Mouse (Mus musculus) activated CD4-positive, CD25-positive, alpha-beta regulatory T cell, adult 4 months (primary cell): ENCODE data around the gene Cd248. TPM values are rescaled to one million over a fixed set of nuclear protein-coding genes. Genes with fewer than 3 reads are reported as not detected.
A peak's percentile ranks its signal among the peaks of the same experiment; 100 is the strongest.
"Not testable (repeated sequence)": the region's sequence is repeated elsewhere in the genome, so short reads cannot be mapped to it uniquely, and the experiment has no call there.

Source experiments
- ATAC-seq: one replicate; pipeline ENCODE4 v1.8.0; 2017
- polyA plus RNA-seq, 2 experiments: library from polyadenylated mRNA; unstranded; fragments of 100-300 nt; shearing (Covaris generic); gene quantifications; one replicate each; pipeline ENCODE4 v1.2.1; 2017

Cd248 gene
- polyA plus RNA-seq, 2 experiments from 2014 or later: not detected

GRCm38 (mm10) chr19:5079279-5079678 is 11.4 kb downstream of the Cd248 start:
- no peak for ATAC-seq

- ATAC-seq: no peak
Measured at GRCm38 (mm10) chr19:5082005-5082404, 14.1 kb downstream of the Cd248 start.

GRCm38 (mm10) chr19:5082596-5082995 is 14.7 kb downstream of the Cd248 start:
- ATAC-seq: no peak

- no peak for ATAC-seq
Measured at GRCm38 (mm10) chr19:5083961-5084833, 16.3 kb downstream of the Cd248 start.

- ATAC-seq: no peak
Measured at GRCm38 (mm10) chr19:5084834-5085144, 16.9 kb downstream of the Cd248 start.

- no peak for ATAC-seq
Measured at GRCm38 (mm10) chr19:5085145-5085863, 17.4 kb downstream of the Cd248 start, which contains the start of gene Tmem151a. TSS of gene Tmem151a (minus strand) at chr19:5085531.

GRCm38 (mm10) chr19:5086533-5086932 is 18.7 kb downstream of the Cd248 start:
- not testable (repeated sequence) for ATAC-seq

- peak; percentile 95 for ATAC-seq
Measured at GRCm38 (mm10) chr19:5087884-5088728, 20.2 kb downstream of the Cd248 start, which contains the start of gene Yif1a. TSS of gene Yif1a (plus strand) at chr19:5088538.

- no peak for ATAC-seq
Measured at GRCm38 (mm10) chr19:5089324-5089723, 21.4 kb downstream of the Cd248 start.

- no peak for ATAC-seq
Measured at GRCm38 (mm10) chr19:5092083-5092482, 24.2 kb downstream of the Cd248 start.

GRCm38 (mm10) chr19:5093481-5094242 is 25.8 kb downstream of the Cd248 start:
- no peak for ATAC-seq

- ATAC-seq: peak; percentile 60
Measured at GRCm38 (mm10) chr19:5094243-5094632, 26.4 kb downstream of the Cd248 start.

- no peak for ATAC-seq
Measured at GRCm38 (mm10) chr19:5094746-5095417, 27.0 kb downstream of the Cd248 start.

- ATAC-seq: no peak
Measured at GRCm38 (mm10) chr19:5095887-5096474, 28.1 kb downstream of the Cd248 start.

- no peak for ATAC-seq
Measured at GRCm38 (mm10) chr19:5097521-5098362, 29.9 kb downstream of the Cd248 start.

GRCm38 (mm10) chr19:5098363-5099143 is 30.7 kb downstream of the Cd248 start, which contains the start of gene Cnih2:
TSS of gene Cnih2 (minus strand) at chr19:5098521.
- peak; percentile 44 for ATAC-seq

- no peak for ATAC-seq
Measured at GRCm38 (mm10) chr19:5106074-5106473, 38.2 kb downstream of the Cd248 start.

GRCm38 (mm10) chr19:5106731-5107191 is 38.9 kb downstream of the Cd248 start, which contains the start of gene Rab1b:
TSS of gene Rab1b (minus strand) at chr19:5107072.
- peak; percentile 94 for ATAC-seq
